16 mouse cellular contexts compared by ENCODE assay signal in genomic region chr10:43871458-43871857, GRCm38 (mm10).
"Had no signal": no experiment of that assay in that cellular context is flagged by ENCODE, and none has a peak within 500 bp of the region (broad histone marks: within the 10 kb centered on the region; RNA-seq: fewer than 3 reads in every experiment).

No protein-coding gene starts in this region.

- H3K4me1 ChIP-seq: kidney, embryonic 15.5 days; limb, embryonic 12.5 days; limb, embryonic 15.5 days; neural tube, embryonic 13.5 days; stomach, embryonic 15.5 days had no signal

- H3K27me3 ChIP-seq: kidney, embryonic 15.5 days; limb, embryonic 12.5 days; limb, embryonic 15.5 days; megakaryocyte, embryonic 14.5 days; neural tube, embryonic 13.5 days; stomach, embryonic 15.5 days had no signal

- H3K9me3 ChIP-seq: kidney, embryonic 15.5 days; limb, embryonic 12.5 days; limb, embryonic 15.5 days; neural tube, embryonic 13.5 days; stomach, embryonic 15.5 days had no signal

- DNase-seq: kidney, adult 11 months; layer of hippocampus, postnatal 36 days had no signal

- H3K27ac ChIP-seq: kidney, embryonic 15.5 days; limb, embryonic 12.5 days; limb, embryonic 15.5 days; liver, embryonic 14.5 days; macrophage; neural tube, embryonic 13.5 days; stomach, embryonic 15.5 days had no signal

- H3K9ac ChIP-seq: kidney, embryonic 15.5 days; limb, embryonic 12.5 days; limb, embryonic 15.5 days; liver, embryonic 14.5 days; liver, postnatal 0 days; lung, embryonic 14.5 days; neural tube, embryonic 13.5 days; stomach, embryonic 15.5 days had no signal

- ATAC-seq: liver, postnatal 0 days; lung, postnatal 0 days had no signal

- H3K4me3 ChIP-seq: kidney, embryonic 15.5 days; limb, embryonic 12.5 days; limb, embryonic 15.5 days; megakaryocyte, embryonic 14.5 days; myocyte; neural tube, embryonic 13.5 days; stomach, embryonic 15.5 days had no signal

- H3K36me3 ChIP-seq: limb, embryonic 15.5 days; stomach, embryonic 15.5 days had no signal

- H3K4me2 ChIP-seq: kidney, embryonic 15.5 days; limb, embryonic 12.5 days; limb, embryonic 15.5 days; liver, embryonic 11.5 days; lung, embryonic 14.5 days; midbrain, embryonic 11.5 days; neural tube, embryonic 13.5 days; stomach, embryonic 15.5 days had no signal
